Mouse (Mus musculus) embryonic facial prominence, embryonic 12.5 days (tissue): ENCODE data around the gene Frmd4a. TPM values are rescaled to one million over a fixed set of nuclear protein-coding genes. Genes with fewer than 3 reads are reported as not detected.

ENCODE experiments used
- ATAC-seq: fragments of 200-750 bp; cut with Nextera tagmentation; 2 replicates; pipeline ENCODE4 v1.8.0; 2017; ENCODE audit not compliant: insufficient number of reproducible peaks, insufficient read depth, low FRiP score, low TSS enrichment
- H3K27ac ChIP-seq: fragments of 300-500 bp; sonication (generic); 2 replicates; pipeline ENCODE4 v1.5.1; 2016; ENCODE audit warnings: mild to moderate bottlenecking
- H3K27me3 ChIP-seq: fragments of 300-500 bp; sonication (generic); 2 replicates; pipeline ENCODE4 v1.6.1; 2016; ENCODE audit warnings: mild to moderate bottlenecking, moderate library complexity
- H3K36me3 ChIP-seq: fragments of 300-500 bp; sonication (generic); 2 replicates; pipeline ENCODE4 v1.6.1; 2016; ENCODE audit warnings: mild to moderate bottlenecking
- H3K4me1 ChIP-seq: fragments of 300-500 bp; sonication (generic); 2 replicates; pipeline ENCODE4 v1.6.1; 2016
- H3K4me2 ChIP-seq: fragments of 300-500 bp; sonication (generic); replicated peaks from 2 replicates; pipeline ENCODE4 v1.6.1; 2016; ENCODE audit warnings: mild to moderate bottlenecking, moderate library complexity
- H3K4me3 ChIP-seq: fragments of 300-500 bp; sonication (generic); 2 replicates; pipeline ENCODE4 v1.5.1; 2016; ENCODE audit warnings: mild to moderate bottlenecking
- H3K9ac ChIP-seq: fragments of 300-500 bp; sonication (generic); 2 replicates; pipeline ENCODE4 v1.6.1; 2016; ENCODE audit warnings: mild to moderate bottlenecking, moderate library complexity
- H3K9me3 ChIP-seq: fragments of 300-500 bp; sonication (generic); 2 replicates; pipeline ENCODE4 v1.6.1; 2016; ENCODE audit warnings: mild to moderate bottlenecking, moderate library complexity
- WGBS: fragments of 180-500 bp; shearing (Covaris S2); methylation state at CpG from one replicate; pipeline ENCODE4 v1.1.7; 2016; 5-methylcytosine and 5-hydroxymethylcytosine counted together
- polyA plus RNA-seq: library from polyadenylated mRNA; unstranded; fragments of >200 nt; fragmentation: Nextera tagmentation; extraction: Ambion mirVana; gene quantifications from 2 replicates; pipeline ENCODE4 v1.2.1, GENCODE M21; 2016

Frmd4a gene
- polyA plus RNA-seq, 1 experiment from 2014 or later = 58.7 TPM

- Histone ChIP-seq H3K4me2 (no peak overlapping the region), H3K4me3 (no peak overlapping the region), H3K36me3 (no peaks in the 10 kb centered on the region), H3K9ac (no peak overlapping the region), H3K9me3 (no peaks in the 10 kb centered on the region), H3K27ac (no peak overlapping the region), H3K27me3 (no peaks in the 10 kb centered on the region), H3K4me1 (peaks cover 35% of the 10 kb centered on the region)
- no peak for ATAC-seq
- 52% methylated on average over 5 of the region's 5 CpGs for WGBS
Observed at GRCm38 (mm10) chr2:4460897-4461296, 443.4 kb downstream of the Frmd4a start.

GRCm38 (mm10) chr2:4461514-4461913 is 444.0 kb downstream of the Frmd4a start:
- 26% methylated on average over 2 of the region's 2 CpGs for WGBS
- H3K27me3 ChIP-seq = no peaks in the 10 kb centered on the region
- no peak overlapping the region for H3K9ac ChIP-seq
- H3K4me1 ChIP-seq = peaks cover 35% of the 10 kb centered on the region
- ATAC-seq = 0 out of 2 replicates have a peak, but pooled peaks have one; percentile 38
- no peaks in the 10 kb centered on the region for H3K36me3 ChIP-seq
- no peak overlapping the region for H3K27ac ChIP-seq
- H3K9me3 ChIP-seq = no peaks in the 10 kb centered on the region
- no peak overlapping the region for H3K4me3 ChIP-seq
- H3K4me2 ChIP-seq = no peak overlapping the region

GRCm38 (mm10) chr2:4462480-4462879 is 445.0 kb downstream of the Frmd4a start:
- H3K9me3 ChIP-seq = no peaks in the 10 kb centered on the region
- no peak overlapping the region for H3K27ac ChIP-seq
- H3K27me3 ChIP-seq = no peaks in the 10 kb centered on the region
- ATAC-seq = no peak
- no peak overlapping the region for H3K4me2 ChIP-seq
- peaks cover 35% of the 10 kb centered on the region for H3K4me1 ChIP-seq
- no peak overlapping the region for H3K9ac ChIP-seq
- 38% methylated on average over 11 of the region's 11 CpGs for WGBS
- 0 out of 2 replicates have a peak, but pooled peaks cover 3% of the 10 kb centered on the region for H3K36me3 ChIP-seq
- no peak overlapping the region for H3K4me3 ChIP-seq

DNA sequence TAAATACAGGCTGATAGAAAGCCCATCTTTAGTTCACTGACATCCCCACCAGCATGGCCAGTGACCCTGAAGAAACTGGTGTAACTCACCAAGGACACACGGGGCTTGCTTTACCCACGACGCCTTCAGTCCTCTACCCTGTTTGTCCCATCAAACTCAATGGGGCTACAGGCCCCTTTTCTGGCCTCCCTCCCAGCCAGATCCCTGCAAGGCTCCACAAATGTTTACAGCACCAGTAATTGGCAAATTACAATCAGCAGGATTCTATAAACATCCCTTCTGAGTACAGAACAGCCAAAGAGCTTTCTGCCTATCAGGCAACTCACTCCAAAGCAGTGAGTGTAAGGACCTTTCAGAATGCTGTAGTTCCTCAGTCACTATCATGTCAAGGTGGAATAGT is 448.6 kb downstream of the Frmd4a start:
- H3K27me3 ChIP-seq = no peaks in the 10 kb centered on the region
- no peak for ATAC-seq
- no peak overlapping the region for H3K4me2 ChIP-seq
- WGBS = 64% methylated on average over 3 of the region's 3 CpGs
- no peak overlapping the region for H3K27ac ChIP-seq
- H3K4me3 ChIP-seq = no peak overlapping the region
- peaks cover 17% of the 10 kb centered on the region; the same call in 1 of the 2 replicates for H3K36me3 ChIP-seq
- peaks cover 15% of the 10 kb centered on the region for H3K4me1 ChIP-seq
- no peak overlapping the region for H3K9ac ChIP-seq
- H3K9me3 ChIP-seq = peaks cover 7% of the 10 kb centered on the region; the same call in 1 of the 2 replicates

DNA sequence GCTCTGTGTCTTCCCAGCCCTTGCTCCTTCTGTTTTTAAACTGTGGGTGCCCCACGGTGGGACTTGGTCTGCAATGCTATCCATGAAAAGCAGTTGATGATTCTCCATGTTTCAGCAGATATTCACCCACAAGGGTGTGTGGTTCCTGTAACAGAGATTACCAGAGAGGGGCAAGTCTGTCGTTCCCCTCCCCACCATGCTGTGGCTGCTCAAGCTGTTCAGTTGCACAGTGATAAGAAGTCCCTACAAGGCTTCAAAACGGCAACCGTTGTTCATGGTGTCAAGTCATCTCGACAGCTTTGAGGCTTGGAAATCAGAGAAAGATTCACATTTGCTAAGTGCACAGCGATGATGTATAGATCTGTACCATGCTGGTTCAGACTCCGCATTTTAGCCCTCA is 449.8 kb downstream of the Frmd4a start:
- peaks cover 7% of the 10 kb centered on the region; the same call in 1 of the 2 replicates for H3K9me3 ChIP-seq
- no peak overlapping the region for H3K9ac ChIP-seq
- 91% methylated on average over 7 of the region's 7 CpGs for WGBS
- no peaks in the 10 kb centered on the region for H3K27me3 ChIP-seq
- 0 out of 2 replicates have a peak, but pooled peaks cover 12% of the 10 kb centered on the region for H3K4me1 ChIP-seq
- no peak for ATAC-seq
- H3K36me3 ChIP-seq = peaks cover 17% of the 10 kb centered on the region; the same call in 1 of the 2 replicates
- no peak overlapping the region for H3K27ac ChIP-seq
- no peak overlapping the region for H3K4me2 ChIP-seq
- H3K4me3 ChIP-seq = no peak overlapping the region

DNA sequence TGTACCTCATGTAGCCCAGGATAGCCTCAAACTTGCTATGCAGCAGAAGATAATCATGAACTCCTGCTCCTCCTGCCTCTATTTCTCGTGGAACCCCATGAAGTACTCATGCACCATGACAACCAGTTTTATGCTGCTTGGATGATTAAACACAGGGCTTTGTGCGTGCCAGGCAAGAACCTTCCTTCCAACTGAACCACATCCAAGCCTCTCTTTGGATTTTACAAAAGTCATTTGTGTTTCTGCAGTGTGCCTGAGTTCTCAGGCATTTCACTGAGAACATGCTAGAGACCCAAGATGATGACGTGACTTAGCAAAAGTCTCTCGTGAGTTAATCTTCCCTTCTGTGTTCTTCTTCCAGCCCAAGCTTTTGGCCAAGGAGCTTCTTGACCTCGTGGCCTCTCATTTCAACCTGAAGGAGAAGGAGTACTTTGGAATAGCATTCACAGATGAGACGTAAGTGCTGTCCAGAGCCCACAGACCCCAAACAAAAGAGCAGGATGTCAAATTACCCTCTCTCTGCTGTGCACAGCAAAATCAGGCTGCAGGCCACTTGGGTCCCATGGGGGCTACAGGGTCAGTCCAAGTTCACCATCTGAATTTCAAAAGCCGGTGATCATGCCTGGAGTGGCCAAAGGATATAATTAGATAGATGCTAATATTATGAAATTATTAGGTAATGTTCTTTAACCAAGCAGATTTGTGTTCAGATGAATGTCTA is 455.4 kb downstream of the Frmd4a start:
- ATAC-seq = no peak
- Histone ChIP-seq H3K4me3 (no peak overlapping the region), H3K4me1 (peaks cover 19% of the 10 kb centered on the region), H3K9me3 (peaks cover 7% of the 10 kb centered on the region; the same call in 1 of the 2 replicates), H3K36me3 (peaks cover 24% of the 10 kb centered on the region), H3K9ac (no peak overlapping the region), H3K27me3 (no peaks in the 10 kb centered on the region), H3K27ac (no peak overlapping the region), H3K4me2 (no peak overlapping the region)
- WGBS = 49% methylated on average over 7 of the region's 7 CpGs

GRCm38 (mm10) chr2:4473866-4474538 is 456.5 kb downstream of the Frmd4a start:
- 0 out of 2 replicates have a peak overlapping the region, but pooled peaks have one; percentile 50 for H3K27ac ChIP-seq

DNA sequence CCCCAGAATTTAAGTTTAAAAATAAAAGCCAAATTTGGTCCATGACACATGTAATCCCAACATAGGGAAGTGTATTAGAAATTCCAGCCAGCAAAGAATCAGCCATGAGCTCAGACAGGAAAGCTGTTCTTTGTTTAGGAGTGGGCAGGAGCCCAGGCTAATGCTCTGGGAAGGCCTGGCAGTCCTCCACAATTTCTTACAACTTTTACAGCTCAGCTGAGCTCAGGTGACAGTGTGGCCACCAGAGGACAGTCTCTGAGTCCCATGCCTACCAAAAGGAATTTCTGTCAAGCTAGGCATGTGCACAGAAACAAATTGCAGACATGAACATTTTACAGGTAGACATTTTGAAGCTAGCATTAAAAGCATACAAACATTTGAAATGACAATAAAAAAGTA is 457.0 kb downstream of the Frmd4a start:
- Histone ChIP-seq H3K9me3 (no peaks in the 10 kb centered on the region), H3K27ac (0 out of 2 replicates have a peak overlapping the region, but pooled peaks have one; percentile 50), H3K27me3 (no peaks in the 10 kb centered on the region), H3K4me1 (peaks cover 19% of the 10 kb centered on the region), H3K9ac (no peak overlapping the region), H3K4me2 (no peak overlapping the region), H3K36me3 (peaks cover 15% of the 10 kb centered on the region), H3K4me3 (no peak overlapping the region)
- ATAC-seq = no peak

More at GRCm38 (mm10) chr2:4473866-4474538, 456.5 kb downstream of the Frmd4a start:
- no peak overlapping the region for H3K9ac ChIP-seq
- H3K4me2 ChIP-seq = no peak overlapping the region
- no peaks in the 10 kb centered on the region for H3K27me3 ChIP-seq
- H3K9me3 ChIP-seq = 0 out of 2 replicates have a peak, but pooled peaks cover under 1% of the 10 kb centered on the region
- no peak overlapping the region for H3K4me3 ChIP-seq
- WGBS = 82% methylated on average over 7 of the region's 8 CpGs
- H3K4me1 ChIP-seq = peaks cover 19% of the 10 kb centered on the region
- H3K36me3 ChIP-seq = peaks cover 16% of the 10 kb centered on the region
- no peak for ATAC-seq

- ATAC-seq = no peak
- peaks cover 11% of the 10 kb centered on the region for H3K36me3 ChIP-seq
Observed at GRCm38 (mm10) chr2:4475991-4476390, 458.5 kb downstream of the Frmd4a start.

DNA sequence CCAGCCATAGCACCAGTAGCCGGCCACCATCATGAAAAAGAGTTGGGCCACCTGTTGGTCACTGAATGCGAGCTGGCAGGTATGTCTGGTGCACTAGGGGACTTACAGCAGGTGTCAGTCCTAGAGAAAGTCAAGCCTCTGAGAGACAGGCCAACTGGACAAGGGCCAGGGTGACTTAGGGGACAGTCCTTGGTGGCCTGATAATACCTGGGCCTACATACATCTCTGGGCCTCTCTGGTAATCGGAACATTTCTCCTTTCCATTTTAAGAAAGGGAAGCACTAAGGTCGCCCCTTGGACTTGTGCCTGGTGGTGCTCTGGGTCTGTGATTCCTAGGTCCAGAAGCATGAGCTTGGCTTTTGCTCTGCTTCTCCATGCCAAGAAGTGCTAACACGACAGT is 459.1 kb downstream of the Frmd4a start:
- Histone ChIP-seq H3K4me3 (no peak overlapping the region), H3K27ac (peak overlapping the region; percentile 59; the same call in 1 of the 2 replicates), H3K9me3 (no peaks in the 10 kb centered on the region), H3K4me1 (peaks cover 27% of the 10 kb centered on the region), H3K36me3 (peaks cover 11% of the 10 kb centered on the region), H3K4me2 (no peak overlapping the region), H3K27me3 (no peaks in the 10 kb centered on the region), H3K9ac (no peak overlapping the region)
- no peak for ATAC-seq
- 89% methylated on average over 5 of the region's 5 CpGs for WGBS

More at GRCm38 (mm10) chr2:4475991-4476390, 458.5 kb downstream of the Frmd4a start:
- H3K9ac ChIP-seq = no peak overlapping the region
- H3K4me3 ChIP-seq = no peak overlapping the region
- no peak overlapping the region for H3K4me2 ChIP-seq
- H3K27me3 ChIP-seq = no peaks in the 10 kb centered on the region
- no peak overlapping the region for H3K27ac ChIP-seq
- H3K4me1 ChIP-seq = peaks cover 22% of the 10 kb centered on the region
- H3K9me3 ChIP-seq = no peaks in the 10 kb centered on the region
- WGBS = 58% methylated on average over 4 of the region's 4 CpGs

- Histone ChIP-seq H3K9ac (no peak overlapping the region), H3K4me3 (no peak overlapping the region), H3K27ac (no peak overlapping the region), H3K4me2 (no peak overlapping the region), H3K27me3 (no peaks in the 10 kb centered on the region), H3K4me1 (peaks cover 21% of the 10 kb centered on the region), H3K36me3 (peaks cover 11% of the 10 kb centered on the region), H3K9me3 (no peaks in the 10 kb centered on the region)
- WGBS = 55% methylated on average over 5 of the region's 5 CpGs
- no peak for ATAC-seq
Observed at GRCm38 (mm10) chr2:4477311-4477710, 459.8 kb downstream of the Frmd4a start.

DNA sequence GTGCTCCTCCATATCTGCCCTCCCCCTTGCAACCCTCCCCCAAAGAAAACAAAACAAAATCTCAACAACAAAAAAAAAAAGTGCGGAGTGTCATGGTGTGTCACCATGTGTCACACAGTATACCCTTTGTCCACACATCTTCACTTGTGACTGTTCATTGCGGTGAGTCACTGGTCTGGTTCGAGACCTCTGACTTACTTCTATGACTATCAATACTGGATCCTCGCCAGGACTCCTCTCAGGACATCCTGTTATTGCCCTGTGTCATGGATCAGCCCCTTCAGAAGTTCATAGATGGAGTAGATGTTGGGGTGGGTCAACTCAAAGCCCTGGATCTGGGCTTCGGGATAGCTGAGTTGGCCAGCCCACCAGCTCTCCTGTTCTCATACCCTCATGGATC is 462.7 kb downstream of the Frmd4a start:
- 91% methylated on average over 5 of the region's 5 CpGs for WGBS
- Histone ChIP-seq H3K4me1 (peaks cover 14% of the 10 kb centered on the region), H3K9me3 (no peaks in the 10 kb centered on the region), H3K36me3 (peaks cover 7% of the 10 kb centered on the region; the same call in 1 of the 2 replicates), H3K27me3 (no peaks in the 10 kb centered on the region), H3K27ac (no peak overlapping the region), H3K9ac (no peak overlapping the region), H3K4me3 (no peak overlapping the region), H3K4me2 (no peak overlapping the region)
- ATAC-seq = no peak
